7 mouse cellular contexts compared by ENCODE assay signal in genomic region chr4:45764141-45764494, GRCm38 (mm10). TPM values are rescaled to one million over a fixed set of nuclear protein-coding genes. Genes with fewer than 3 reads are reported as not detected.
A peak's percentile ranks its signal among the peaks of the same experiment; 100 is the strongest.
DNase-seq lines count a peak whose midpoint lies in the region; ATAC-seq and TF ChIP-seq lines count a peak whose summit lies in the region.

No protein-coding gene starts in this region.

- no peaks in the 10 kb centered on the region for H3K4me1 ChIP-seq in bone marrow, adult 2 months (ENCODE audit: control insufficient read depth, insufficient read depth, low read length)
- peaks cover 44% of the 10 kb centered on the region for H3K4me1 ChIP-seq in embryonic facial prominence, embryonic 12.5 days
- H3K4me1 ChIP-seq in heart, postnatal 0 days (ENCODE audit: control insufficient read depth, insufficient read depth) = peaks cover 48% of the 10 kb centered on the region
- H3K4me1 ChIP-seq in liver, embryonic 12.5 days = peaks cover 58% of the 10 kb centered on the region
- peaks cover 53% of the 10 kb centered on the region for H3K4me1 ChIP-seq in olfactory bulb, adult 2 months (ENCODE audit: control insufficient read depth, insufficient read depth, low read length)

- peak overlapping the region; percentile 38 for H3K4me2 ChIP-seq in embryonic facial prominence, embryonic 12.5 days (replicated peaks)
- peak overlapping the region; percentile 49 for H3K4me2 ChIP-seq in heart, postnatal 0 days (ENCODE audit: low read depth, low read length)
- peak overlapping the region; percentile 63 for H3K4me2 ChIP-seq in liver, embryonic 12.5 days

- no peak overlapping the region; the same call in 1 of the 2 replicates for H3K9ac ChIP-seq in embryonic facial prominence, embryonic 12.5 days
- H3K9ac ChIP-seq in heart, postnatal 0 days (replicated peaks; ENCODE audit: low read depth, low read length) = peak overlapping the region; percentile 19; the same call in 1 of the 2 replicates
- peak overlapping the region; percentile 23 for H3K9ac ChIP-seq in liver, embryonic 12.5 days

- TF ChIP-seq POLR2A in bone marrow, adult 2 months (IDR thresholded peaks at IDR 0.05; ENCODE audit: borderline replicate concordance, control insufficient read depth, low read depth, low read length) = no peak
- no peak for TF ChIP-seq POLR2A in olfactory bulb, adult 2 months (IDR thresholded peaks at IDR 0.05; ENCODE audit: insufficient read depth, low read depth, low read length)

- peaks cover 21% of the 10 kb centered on the region for H3K27me3 ChIP-seq in embryonic facial prominence, embryonic 12.5 days
- no peaks in the 10 kb centered on the region for H3K27me3 ChIP-seq in heart, postnatal 0 days (ENCODE audit: control insufficient read depth, insufficient read depth, low read length)
- H3K27me3 ChIP-seq in liver, embryonic 12.5 days (replicated peaks) = peaks cover 72% of the 10 kb centered on the region

- peak; percentile 48; the same call in 1 of the 2 replicates for TF ChIP-seq EP300 in heart, postnatal 0 days (IDR thresholded peaks at IDR 0.05; ENCODE audit: low read depth)

- H3K9me3 ChIP-seq in embryonic facial prominence, embryonic 12.5 days = no peaks in the 10 kb centered on the region
- no peaks in the 10 kb centered on the region for H3K9me3 ChIP-seq in heart, postnatal 0 days (replicated peaks; ENCODE audit: control insufficient read depth, low read length)
- H3K9me3 ChIP-seq in liver, embryonic 12.5 days (replicated peaks) = no peaks in the 10 kb centered on the region

- no peak for ATAC-seq in embryonic facial prominence, embryonic 12.5 days (ENCODE audit: insufficient number of reproducible peaks, insufficient read depth, low FRiP score, low TSS enrichment)
- peak; percentile 24; the same call in 1 of the 2 replicates for ATAC-seq in heart, postnatal 0 days (ENCODE audit: insufficient read depth, low read depth)
- ATAC-seq in liver, embryonic 12.5 days = peak; percentile 67

- DNase-seq in heart, postnatal 0 days (ENCODE audit: low spot score) = no peak
- DNase-seq in layer of hippocampus, postnatal 14 days (ENCODE audit: low spot score in 2 of 2) = no peak
- no peak for DNase-seq in kidney, postnatal 36 days

- peak overlapping the region; percentile 24 for H3K4me3 ChIP-seq in bone marrow, adult 2 months (replicated peaks; ENCODE audit: control insufficient read depth, low read depth, low read length)
- 0 out of 2 replicates have a peak overlapping the region, but pooled peaks have one; percentile 7 for H3K4me3 ChIP-seq in embryonic facial prominence, embryonic 12.5 days
- H3K4me3 ChIP-seq in heart, postnatal 0 days (ENCODE audit: low read depth, low read length) = peak overlapping the region; percentile 32
- H3K4me3 ChIP-seq in liver, embryonic 12.5 days = peak overlapping the region; percentile 45
- H3K4me3 ChIP-seq in olfactory bulb, adult 2 months (ENCODE audit: insufficient read depth, low read depth, low read length) = no peak overlapping the region

- WGBS in bone marrow, adult 2 months = 15% methylated on average over 10 of the region's 10 CpGs
- 10% methylated on average over 10 of the region's 10 CpGs for WGBS in embryonic facial prominence, embryonic 12.5 days
- 5% methylated on average over 10 of the region's 10 CpGs for WGBS in heart, postnatal 0 days
- 6% methylated on average over 10 of the region's 10 CpGs for WGBS in liver, embryonic 12.5 days (ENCODE audit: insufficient replicate concordance)
- WGBS in olfactory bulb, adult 2 months = 33% methylated on average over 10 of the region's 10 CpGs

- H3K36me3 ChIP-seq in embryonic facial prominence, embryonic 12.5 days = no peaks in the 10 kb centered on the region
- H3K36me3 ChIP-seq in heart, postnatal 0 days (replicated peaks; ENCODE audit: control insufficient read depth, insufficient read depth, low read length) = no peaks in the 10 kb centered on the region
- H3K36me3 ChIP-seq in liver, embryonic 12.5 days = no peaks in the 10 kb centered on the region

- no peak overlapping the region for H3K27ac ChIP-seq in bone marrow, adult 2 months (ENCODE audit: control insufficient read depth, insufficient read depth, low read depth, low read length, poor library complexity)
- peak overlapping the region; percentile 76 for H3K27ac ChIP-seq in embryonic facial prominence, embryonic 12.5 days
- H3K27ac ChIP-seq in heart, postnatal 0 days (ENCODE audit: low read depth) = peak overlapping the region; percentile 72
- H3K27ac ChIP-seq in liver, embryonic 12.5 days = no peak overlapping the region
- H3K27ac ChIP-seq in olfactory bulb, adult 2 months (ENCODE audit: insufficient read depth, low read depth, low read length) = peak overlapping the region; percentile 76

- TF ChIP-seq CTCF in bone marrow, adult 2 months (IDR thresholded peaks at IDR 0.05; ENCODE audit: control insufficient read depth, insufficient read depth, low read length) = no peak
- TF ChIP-seq CTCF in heart, postnatal 0 days (IDR thresholded peaks at IDR 0.05; ENCODE audit: low read depth) = no peak
- no peak for TF ChIP-seq CTCF in olfactory bulb, adult 2 months (IDR thresholded peaks at IDR 0.05; ENCODE audit: insufficient read depth, low read depth, low read length)

RNA-seq across cellular contexts. Expression of gene Aldh1b1, which starts 34.7 kb away (rescaled TPM):
- polyA plus RNA-seq in bone marrow, adult 2 months (2011; ENCODE audit: insufficient read depth, insufficient read length, low replicate concordance, missing spikeins) = 2.3 and 13.1 TPM in 2 replicates
- polyA plus RNA-seq in embryonic facial prominence, embryonic 12.5 days (2016; fragmentation: Nextera tagmentation; extraction: Ambion mirVana) = 3.8 and 5.3 TPM in 2 replicates
- 238 and 284 TPM in 2 replicates for total RNA-seq in heart, postnatal 0 days (2014; rRNA removed; ENCODE audit: low replicate concordance)
- polyA plus RNA-seq in heart, postnatal 0 days (2015; fragmentation: Nextera tagmentation; extraction: Ambion mirVana) = 200 and 211 TPM in 2 replicates
- 29.0 and 30.8 TPM in 2 replicates for polyA plus RNA-seq in liver, embryonic 12.5 days (2016; fragmentation: Nextera tagmentation; extraction: Ambion mirVana)
- not detected in 2 replicates for polyA plus RNA-seq in olfactory bulb, adult 2 months (2012; ENCODE audit: insufficient read depth, insufficient read length, low replicate concordance, missing spikeins)
- 10 to 100 TPM; 11.0 to 16.0 TPM for total RNA-seq in layer of hippocampus, postnatal 14 days (2021)

Comparison
In these comparisons a context has a peak if more than half of its experiments do, and no peak if none do; other contexts are left out.
1. H3K27ac ChIP-seq: peak in embryonic facial prominence, embryonic 12.5 days (single experiment), heart, postnatal 0 days (single experiment) and olfactory bulb, adult 2 months (single experiment); none in bone marrow, adult 2 months (single experiment) and liver, embryonic 12.5 days (single experiment).
2. Peak in every context shown above with its lines, with median percentiles within 50 percentile points of each other: H3K4me2 ChIP-seq.